Mouse (Mus musculus) embryonic stem cell, embryonic (primary cell): Measurements from ENCODE around the gene H2-DMb2.

Experiments used
- CTCF ChIA-PET, 4 experiments: fragments of 300-600 bp in 2 of 4; fragments of 350-600 bp in 2 of 4; sonication (Branson Sonifier 250); formaldehyde crosslinking; loops; one replicate each; lab custom pipeline; 2022; ENCODE audit warnings: inconsistent platforms in 2 of 4; lab: Charles Lee
- POLR2A ChIA-PET, 4 experiments: fragments of 300-600 bp in 2 of 4; fragments of 350-600 bp in 2 of 4; sonication (Branson Sonifier 250); formaldehyde crosslinking; loops; one replicate each; lab custom pipeline; 2022; ENCODE audit warnings: antibody characterized with exemption in 4 of 4, inconsistent platforms in 1 of 4; lab: Charles Lee

Gene H2-DMb2

DNA sequence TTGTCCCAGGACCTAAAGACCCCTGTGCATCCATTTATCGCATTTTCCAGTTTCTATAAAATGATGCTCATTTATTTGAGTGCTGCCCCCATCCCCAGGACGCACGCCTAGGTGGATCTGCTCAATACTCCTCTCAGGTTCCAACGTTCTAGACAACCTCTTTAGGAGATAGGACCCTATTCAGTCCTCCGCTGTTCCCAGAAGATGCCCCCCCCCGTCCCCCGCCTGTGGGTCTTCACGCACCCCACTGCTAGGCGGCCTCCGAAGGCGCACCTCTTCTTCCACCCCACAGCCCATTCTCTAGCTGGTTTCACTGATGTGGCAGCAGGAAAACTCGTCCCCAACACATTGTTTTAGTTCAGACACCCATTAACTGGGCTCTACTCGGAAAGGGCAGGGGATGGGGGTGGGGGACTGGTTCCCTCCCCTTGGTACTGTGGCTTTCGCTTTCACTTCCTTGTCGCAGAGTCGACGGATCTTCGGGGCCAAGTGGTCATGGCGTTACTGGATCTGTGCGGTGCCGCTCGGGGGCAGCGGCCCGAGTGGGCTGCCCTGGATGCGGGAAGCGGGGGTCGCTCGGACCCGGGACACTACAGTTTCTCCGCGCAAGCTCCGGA lies 54.9 kb downstream of the H2-DMb2 start:
- CTCF ChIA-PET = interaction anchor here in 2 of 4 experiments (0.7 to 1.2 kb wide), 2 partner anchors 59 to 242 kb away, joined by 3 to 9 read pairs; no protein-coding TSS in a partner anchor
- POLR2A ChIA-PET = interaction anchor here in 1 of 4 experiments (0.7 to 2.2 kb wide), 2 partner anchors 18 to 78 kb away, joined by 3 to 8 read pairs; partner anchors contain the start of gene H2-DMa

DNA sequence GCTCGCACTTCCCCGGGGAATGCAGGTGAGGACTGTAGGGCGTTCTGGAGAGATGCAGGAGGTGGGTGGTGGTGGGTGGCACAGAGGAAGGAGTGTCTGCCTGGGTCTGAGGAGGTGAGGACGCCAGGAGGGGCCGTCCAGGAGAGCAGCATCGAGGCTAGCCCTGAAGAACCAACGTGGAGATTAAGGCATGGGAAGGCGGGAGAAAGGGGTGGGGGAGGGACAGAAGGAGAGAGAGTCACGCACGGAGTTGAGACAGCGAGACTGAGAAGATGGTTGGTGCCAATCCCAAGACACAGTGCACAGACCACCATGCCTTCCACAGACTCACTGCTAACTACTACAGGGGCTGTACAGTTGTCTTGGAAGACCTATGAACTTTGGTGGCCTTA lies 55.4 kb downstream of the H2-DMb2 start:
- ChIA-PET CTCF (interaction anchor here in 3 of 4 experiments (0.6 to 1.2 kb wide), 3 partner anchors 59 to 693 kb away, joined by 3 to 9 read pairs (median 3); no protein-coding TSS in a partner anchor), POLR2A (interaction anchor here in 2 of 4 experiments (0.7 to 2.2 kb wide), 3 partner anchors 19 to 79 kb away, joined by 3 to 8 read pairs (median 3); partner anchors contain the start of gene H2-DMa (in 1 of the 2))

DNA sequence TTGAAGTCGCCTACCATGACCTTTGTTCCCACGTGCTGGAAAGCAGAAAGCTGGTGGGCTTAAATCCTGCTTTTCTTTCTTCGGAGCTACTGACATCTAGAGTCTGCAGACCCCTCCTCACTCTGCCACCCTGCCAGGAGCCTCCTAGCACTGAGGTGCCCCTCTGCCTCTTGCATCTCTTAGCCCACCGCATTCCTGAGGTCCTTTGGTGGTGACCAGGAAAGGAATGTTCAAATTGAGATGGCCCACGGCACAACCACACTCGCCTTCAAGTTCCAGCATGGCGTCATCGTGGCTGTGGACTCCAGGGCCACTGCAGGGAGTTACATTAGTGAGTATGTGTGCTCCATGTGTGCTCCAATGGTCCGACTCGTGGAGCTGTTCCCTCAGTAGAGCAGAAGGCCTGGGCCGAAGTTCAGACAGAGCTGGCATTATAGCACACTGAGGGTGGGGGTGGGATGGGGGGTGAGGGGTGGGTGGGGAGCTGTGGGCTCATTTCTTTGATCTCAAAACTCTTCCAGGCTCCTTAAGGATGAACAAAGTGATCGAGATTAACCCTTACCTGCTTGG lies 56.0 kb downstream of the H2-DMb2 start:
- CTCF ChIA-PET = interaction anchor here in 3 of 4 experiments (0.6 to 1.2 kb wide), 4 partner anchors 51 to 692 kb away, joined by 3 read pairs; no protein-coding TSS in a partner anchor
- POLR2A ChIA-PET = interaction anchor here in 1 of 4 experiments (0.7 kb wide), 1 partner anchor 24 kb away, joined by 3 read pairs; no protein-coding TSS in a partner anchor

DNA sequence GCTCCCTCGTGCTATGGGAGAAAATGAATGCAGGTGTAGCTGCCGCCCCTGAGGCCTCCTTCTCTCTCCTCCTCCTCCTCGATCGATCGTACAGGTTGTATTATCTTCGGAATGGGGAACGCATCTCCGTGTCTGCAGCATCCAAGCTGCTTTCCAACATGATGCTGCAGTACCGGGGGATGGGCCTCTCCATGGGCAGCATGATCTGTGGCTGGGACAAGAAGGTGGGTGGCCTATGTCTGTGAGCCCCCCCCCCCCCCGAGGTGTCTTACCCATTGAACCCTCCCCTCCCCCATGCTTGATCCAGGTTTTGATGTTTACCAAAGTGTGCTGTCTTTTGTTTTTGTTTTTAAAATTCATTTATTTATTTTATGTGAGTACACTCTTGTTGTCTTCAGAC lies 56.9 kb downstream of the H2-DMb2 start:
- CTCF ChIA-PET = interaction anchor here in 2 of 4 experiments (0.8 to 1.2 kb wide), 2 partner anchors 29 to 30 kb away, joined by 3 to 4 read pairs; no protein-coding TSS in a partner anchor

DNA sequence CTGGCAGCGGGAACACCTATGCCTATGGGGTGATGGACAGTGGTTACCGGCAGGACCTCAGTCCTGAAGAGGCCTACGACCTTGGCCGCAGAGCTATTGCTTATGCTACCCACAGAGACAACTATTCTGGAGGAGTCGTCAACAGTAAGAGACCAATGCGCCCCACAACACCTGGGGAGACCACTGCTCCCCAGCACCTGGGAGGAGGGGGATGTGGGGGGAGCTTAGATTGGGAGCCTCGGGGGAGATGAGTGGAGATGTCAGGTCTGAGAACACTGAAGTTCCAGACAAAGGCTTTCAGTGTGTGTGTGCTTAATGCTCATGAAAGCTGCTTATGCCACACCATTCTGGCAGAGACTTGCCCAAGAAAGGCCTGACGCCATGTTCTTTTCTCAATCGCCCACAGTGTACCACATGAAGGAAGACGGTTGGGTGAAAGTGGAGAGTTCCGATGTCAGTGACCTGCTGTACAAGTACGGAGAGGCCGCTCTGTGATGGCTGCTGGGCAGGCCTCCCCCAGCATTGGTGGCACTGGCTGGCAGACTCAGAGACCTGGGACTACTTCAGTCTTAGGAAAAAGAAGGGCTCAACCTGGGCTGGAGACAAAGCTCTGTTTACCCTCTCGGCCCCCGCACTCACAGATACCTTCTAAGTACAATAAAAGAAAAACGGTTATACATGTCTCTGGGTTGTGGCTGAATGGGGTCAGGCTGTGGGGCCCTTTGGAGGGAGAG lies 57.8 kb downstream of the H2-DMb2 start:
- ChIA-PET CTCF (interaction anchor here in 3 of 4 experiments (0.7 to 1.2 kb wide), 5 partner anchors 15 to 1519 kb away, joined by 3 to 4 read pairs (median 3); no protein-coding TSS in a partner anchor), POLR2A (no interaction called here)

More for the DNA sequence above, 56.9 kb downstream of the H2-DMb2 start:
- POLR2A ChIA-PET = no interaction called here
